Mouse (Mus musculus) kidney, embryonic 14.5 days (tissue): ENCODE measurements around the gene Bmp3. TPM values are rescaled to one million over a fixed set of nuclear protein-coding genes. Genes with fewer than 3 reads are reported as not detected.

Experiments used
- polyA plus RNA-seq: library from polyadenylated mRNA; unstranded; fragments of >200 nt; fragmentation: Nextera tagmentation; extraction: Ambion mirVana; gene quantifications from 2 replicates; pipeline ENCODE4 v1.2.1, GENCODE M21; 2014

The Bmp3 gene
- polyA plus RNA-seq, 1 experiment from 2014 or later, result 12.9 TPM

Other genes starting within 250 kb of the Bmp3 start
- gene Prkg2, start 182.9 kb downstream of the Bmp3 start, polyA plus RNA-seq, result 2.2 and 2.3 TPM in 2 replicates